Mouse (Mus musculus) liver, embryonic 14.5 days (tissue): ENCODE data around the gene Ffar4.

Source experiments
- CTCF ChIP-seq: IDR thresholded peaks from 2 replicates; pipeline ENCODE4 v1.5.1; 2016; ENCODE audit warnings: antibody characterized with exemption, low read depth, control low read depth
- EP300 ChIP-seq: IDR thresholded peaks from 2 replicates; pipeline ENCODE4 v1.6.1; 2016; ENCODE audit warnings: antibody characterized with exemption, low read depth

- TF ChIP-seq CTCF = no peak
- TF ChIP-seq EP300 = no peak
Observed at GRCm38 (mm10) chr19:38123921-38124320, 27.1 kb downstream of the Ffar4 start.
